Comparison of ENCODE assay signal across 17 mouse cellular contexts in genomic region chr2:175176312-175176711, GRCm38 (mm10). TPM values are rescaled to one million over a fixed set of nuclear protein-coding genes. Genes with fewer than 3 reads are reported as not detected.
"Had no signal": no experiment of that assay in that cellular context is flagged by ENCODE, and none has a peak within 500 bp of the region (broad histone marks: within the 10 kb centered on the region; RNA-seq: fewer than 3 reads in every experiment).

No protein-coding gene starts in this region.

- H3K4me3 ChIP-seq: lung, embryonic 15.5 days; midbrain, embryonic 10.5 days; midbrain, embryonic 12.5 days; neural tube, embryonic 12.5 days had no signal

- H3K27me3 ChIP-seq: lung, embryonic 15.5 days; midbrain, embryonic 12.5 days; neural tube, embryonic 12.5 days had no signal

- H3K36me3 ChIP-seq: lung, embryonic 15.5 days; midbrain, embryonic 10.5 days; midbrain, embryonic 12.5 days; neural tube, embryonic 12.5 days had no signal

- H3K4me1 ChIP-seq: lung, embryonic 15.5 days; midbrain, embryonic 10.5 days; midbrain, embryonic 12.5 days; neural tube, embryonic 12.5 days had no signal

- DNase-seq: liver, postnatal 0 days; lung, adult 2 months; lung, postnatal 14 days; midbrain, embryonic 14.5 days; retina, postnatal 1 day; right cerebral cortex, adult 18-20 months; right cerebral cortex, postnatal 25 days; right cerebral cortex, postnatal 4 days; spleen, adult 18-20 months; thymus, adult 18-20 months; thymus, postnatal 14 days; thymus, postnatal 36 days had no signal

- H3K4me2 ChIP-seq: lung, embryonic 15.5 days; midbrain, embryonic 12.5 days; neural tube, embryonic 12.5 days had no signal

- H3K9me3 ChIP-seq: lung, embryonic 15.5 days; midbrain, embryonic 12.5 days; neural tube, embryonic 12.5 days had no signal

RNA-seq across cellular contexts. Expression of gene Gm14443, which starts 0.6 kb away (rescaled TPM):
- polyA plus RNA-seq: liver, postnatal 0 days had no signal

RNA-seq across cellular contexts. Expression of gene Gm14399, which starts 34.5 kb away (rescaled TPM):
- polyA plus RNA-seq: small intestine, adult 2 months had no signal
